Mouse (Mus musculus) heart, adult 9 months (tissue): ENCODE data around the gene Bmp10.
A peak's percentile ranks its signal among the peaks of the same experiment; 100 is the strongest.

Experiments
- DNase-seq, 2 experiments: peaks; one replicate each; pipeline ENCODE4 v3.0.0; 2022; ENCODE audit warnings: low spot score in 2 of 2

Gene Bmp10

DNA sequence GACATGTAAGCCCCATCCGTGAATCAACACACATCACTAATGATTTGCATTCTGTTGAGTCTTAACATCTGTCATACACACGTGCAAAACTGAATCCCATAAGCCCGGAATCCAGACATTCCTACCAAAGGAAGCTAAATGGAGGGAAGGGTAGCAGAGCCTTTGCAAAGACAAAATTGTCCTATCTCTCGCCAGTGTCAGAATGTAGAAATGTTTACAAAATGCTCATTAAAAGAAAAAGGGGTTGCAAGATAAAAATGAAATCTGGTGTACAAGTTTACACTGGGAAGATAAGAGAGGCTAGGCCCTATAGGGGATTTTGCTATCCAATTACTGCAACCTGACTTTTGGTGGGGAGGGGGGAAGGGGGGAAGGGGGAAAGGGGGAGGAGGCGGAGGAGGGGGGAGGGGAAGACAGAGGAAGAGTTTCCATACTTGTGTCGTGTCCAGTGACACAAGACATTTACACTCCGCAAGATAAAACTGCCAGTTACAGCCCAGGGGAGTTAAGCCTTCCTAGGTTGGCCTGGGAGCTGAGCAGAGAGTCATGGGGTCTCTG is at the start of gene Bmp10:
Bmp10 (plus strand) TSS at position 508 of the 558 bp plus-strand sequence.
- DNase-seq, result no peak

DNA sequence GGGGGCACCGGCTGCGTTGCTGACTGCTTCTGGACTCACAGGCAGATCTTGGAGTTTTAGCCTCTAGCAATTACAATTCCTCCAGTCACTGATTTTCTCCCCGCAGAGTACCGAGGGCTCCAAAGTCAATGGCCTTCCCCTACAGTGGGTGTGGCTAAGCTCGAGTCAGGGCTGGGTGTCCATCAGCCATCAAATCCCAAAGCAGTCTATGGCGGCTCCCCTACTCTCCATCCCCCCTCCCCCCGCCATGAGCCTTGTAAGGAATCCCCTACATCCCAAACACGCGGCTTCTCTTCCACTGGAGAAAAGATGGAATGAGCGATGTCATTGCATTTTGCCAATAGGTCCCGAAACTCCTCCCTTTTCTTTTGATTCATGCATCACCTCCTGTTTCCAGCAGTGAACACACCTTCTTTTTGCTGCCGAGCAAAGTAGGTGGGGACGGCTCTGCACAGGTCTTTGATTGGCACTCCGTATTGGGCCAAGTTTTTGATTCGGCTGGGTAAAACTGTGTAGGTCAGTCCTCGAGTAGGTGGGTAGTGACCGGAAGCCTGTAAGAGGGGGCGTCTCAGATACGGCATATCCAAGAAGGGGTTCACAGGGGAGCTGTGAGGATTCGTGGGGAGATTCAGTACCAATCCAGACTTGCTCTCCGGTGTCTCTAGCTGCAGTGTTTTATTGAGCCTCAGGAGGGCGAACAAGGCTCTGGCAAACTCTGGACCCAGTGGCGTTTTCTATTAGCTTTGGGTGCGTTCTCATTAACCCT is 44.7 kb upstream of the Bmp10 start:
- no peak for DNase-seq

DNA sequence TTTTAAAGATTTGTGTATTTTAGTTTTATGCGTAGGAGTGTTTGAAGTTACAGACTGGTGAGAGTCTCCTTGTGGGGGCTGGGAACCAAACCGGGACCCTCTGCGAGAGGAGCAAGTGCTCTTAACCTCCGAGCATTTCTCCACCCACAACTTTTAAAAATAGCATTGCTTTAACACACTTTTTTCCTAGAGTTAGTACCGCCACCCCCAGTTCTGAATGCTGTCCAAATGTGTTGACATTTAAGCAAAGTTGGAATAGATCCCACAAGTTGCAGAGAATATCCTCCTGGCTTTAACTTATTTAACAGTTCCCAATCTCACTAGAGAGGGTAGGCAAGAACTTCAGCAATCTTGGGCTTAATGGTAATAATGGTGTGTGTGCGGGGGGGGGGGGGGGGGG is 44.0 kb upstream of the Bmp10 start:
- DNase-seq, result no peak

DNA sequence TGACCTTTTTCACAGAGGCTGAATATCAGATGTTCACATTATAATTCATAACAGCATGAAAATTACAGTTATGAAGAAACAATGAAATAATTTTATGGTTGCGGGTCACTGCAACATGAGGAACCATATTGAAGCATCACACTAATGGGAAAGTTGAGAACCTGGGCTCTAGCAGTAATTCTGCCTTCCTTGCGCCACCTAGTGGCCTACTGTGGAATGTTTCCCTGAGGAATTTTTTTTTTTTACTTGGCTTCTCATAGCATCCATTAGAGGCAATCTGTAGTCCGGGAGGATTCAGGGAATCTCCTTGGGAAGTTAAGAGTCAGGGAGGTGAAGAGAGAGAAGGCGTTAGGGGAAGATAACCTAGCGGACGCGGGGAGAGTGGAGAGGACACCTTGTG is 42.6 kb upstream of the Bmp10 start:
- peak; percentile 13 to 57 for DNase-seq

DNA sequence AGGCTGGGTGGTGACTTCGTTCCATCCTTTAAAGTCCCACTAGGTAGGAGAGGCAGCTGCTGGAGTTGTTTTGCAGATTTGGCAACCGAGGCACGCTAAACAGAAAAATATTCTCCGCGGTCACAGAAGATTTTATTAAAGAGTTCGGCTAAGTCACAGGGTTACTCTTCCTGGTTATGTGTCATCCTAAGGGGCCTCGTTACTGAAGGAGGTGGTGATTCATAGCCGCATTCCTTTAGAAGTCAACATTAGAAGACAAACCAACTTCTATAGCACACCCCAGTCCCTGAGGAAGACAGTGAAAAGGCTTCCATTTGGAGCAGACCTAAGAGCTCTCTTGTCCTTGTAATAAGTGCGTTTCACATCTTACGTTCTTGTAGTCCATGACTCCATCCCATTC is 42.1 kb upstream of the Bmp10 start:
- DNase-seq, result no peak

DNA sequence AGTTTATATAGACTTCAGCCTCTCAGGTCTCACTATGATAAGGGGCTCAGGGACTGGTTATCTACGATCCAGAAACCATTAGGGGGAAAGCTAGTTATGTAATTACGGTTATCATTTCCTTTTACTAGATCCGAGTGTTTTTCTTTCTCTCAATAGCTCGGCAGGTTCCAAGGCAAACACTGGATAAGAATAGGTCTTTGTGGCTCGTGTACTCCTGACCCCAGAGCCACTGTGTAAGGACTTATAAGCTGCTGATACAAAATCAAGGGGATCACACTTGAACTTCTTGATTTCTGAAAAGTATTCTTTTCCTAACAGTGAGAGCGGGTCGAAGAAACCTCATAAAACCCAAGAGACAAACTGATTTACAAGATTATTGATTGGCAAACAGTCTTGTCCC is 39.9 kb upstream of the Bmp10 start, which contains the start of gene Gkn3:
Gkn3 (minus strand) TSS at position 59 of the 400 bp plus-strand sequence.
- DNase-seq, result no peak

DNA sequence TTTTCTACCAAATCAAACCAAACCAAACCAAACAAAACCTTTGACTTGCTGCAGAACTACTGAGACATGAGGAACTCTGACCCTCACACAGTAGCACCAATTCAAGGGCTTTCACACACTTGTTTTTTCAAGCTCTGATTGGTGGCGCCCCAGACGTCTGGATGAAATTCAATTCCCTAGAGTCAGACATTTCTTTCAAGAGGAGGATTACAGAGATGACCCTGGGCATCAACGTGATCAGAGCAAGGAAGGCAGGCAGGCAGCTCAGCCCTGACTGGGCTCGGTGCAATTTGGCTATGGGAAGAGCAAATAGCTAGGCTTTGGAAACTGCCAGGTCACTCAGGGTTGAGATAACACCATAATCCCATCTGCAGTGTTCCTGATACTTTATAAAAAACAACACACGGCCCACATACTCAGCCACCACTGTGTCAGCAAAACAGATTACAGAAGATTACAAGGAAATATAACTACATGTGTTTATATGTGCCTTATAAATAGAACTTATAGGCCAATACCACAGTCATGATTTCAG is 39.3 kb upstream of the Bmp10 start:
- DNase-seq, result no peak

DNA sequence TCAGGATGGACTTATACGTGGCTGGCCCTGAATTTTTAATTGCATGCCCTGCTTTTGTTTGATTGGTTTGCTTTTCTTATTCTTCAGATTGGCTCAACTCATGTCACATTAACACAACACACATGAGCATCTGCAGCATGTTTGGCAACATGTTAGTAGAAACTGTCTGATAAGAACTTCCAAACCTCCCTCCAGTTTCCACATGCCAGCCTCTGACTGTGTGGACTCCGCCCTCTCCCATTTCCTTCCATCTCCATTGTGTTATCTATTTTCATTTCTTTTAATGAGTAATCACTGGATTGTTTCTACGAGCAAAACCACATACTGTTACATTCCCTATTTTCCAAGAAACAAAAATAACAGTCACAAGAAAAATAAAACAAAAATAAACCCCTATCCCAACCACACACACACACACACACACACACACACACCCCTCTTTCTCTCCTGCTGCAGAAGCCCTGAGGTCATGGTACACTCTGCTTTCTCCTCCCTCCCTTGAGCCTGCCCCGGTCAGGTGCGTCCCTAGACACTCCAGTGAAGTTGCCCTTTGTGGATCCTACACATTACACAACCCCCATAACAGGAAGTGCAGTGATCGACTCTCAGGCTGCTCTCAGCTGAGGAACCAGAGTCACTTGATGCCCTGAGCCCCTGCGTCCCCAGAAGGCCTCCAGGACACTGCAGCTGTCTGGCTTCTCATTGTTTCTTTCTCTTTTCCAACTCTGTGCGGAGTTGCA is 35.2 kb upstream of the Bmp10 start:
- DNase-seq, result no peak

DNA sequence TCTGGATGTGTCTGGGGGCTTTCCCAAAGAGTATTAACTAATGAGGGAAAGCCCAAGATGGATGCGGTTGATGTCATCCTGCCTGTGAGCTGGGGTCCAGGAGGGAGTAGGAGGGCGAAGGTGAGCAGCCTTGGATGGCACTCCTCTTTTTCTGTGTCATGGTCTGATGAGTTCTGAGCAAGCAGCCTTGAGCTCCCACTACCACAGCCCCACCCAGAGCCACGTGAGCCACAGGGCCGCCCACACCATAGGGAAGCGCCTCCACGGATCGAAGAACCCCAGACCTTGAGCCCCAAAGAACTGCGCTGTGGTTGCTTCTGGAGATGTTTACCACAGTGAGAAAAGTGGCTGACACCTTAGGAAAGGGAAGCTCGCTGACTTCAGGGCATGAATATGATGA is 34.0 kb upstream of the Bmp10 start:
- no peak for DNase-seq

DNA sequence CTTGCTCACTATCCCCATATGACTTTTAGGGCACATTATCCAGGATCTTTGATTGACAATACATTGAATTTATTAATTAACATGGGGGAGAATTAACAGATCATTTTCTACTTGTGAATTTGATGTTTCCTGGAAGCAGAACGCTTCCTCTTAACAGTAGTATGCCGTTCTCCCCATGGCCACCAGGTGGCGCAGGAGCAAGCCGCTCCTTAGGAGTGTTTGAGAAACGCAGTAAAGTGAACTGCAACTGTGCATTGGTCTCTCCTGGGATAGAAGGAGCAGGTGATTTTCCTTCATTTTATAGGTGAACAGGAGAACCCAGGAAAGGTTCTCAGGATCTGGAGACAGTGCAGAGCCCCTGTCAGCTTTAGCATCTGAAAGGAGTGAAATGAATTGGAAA is 29.7 kb upstream of the Bmp10 start:
- peak in 1 of 2 experiments; percentile 43 for DNase-seq

DNA sequence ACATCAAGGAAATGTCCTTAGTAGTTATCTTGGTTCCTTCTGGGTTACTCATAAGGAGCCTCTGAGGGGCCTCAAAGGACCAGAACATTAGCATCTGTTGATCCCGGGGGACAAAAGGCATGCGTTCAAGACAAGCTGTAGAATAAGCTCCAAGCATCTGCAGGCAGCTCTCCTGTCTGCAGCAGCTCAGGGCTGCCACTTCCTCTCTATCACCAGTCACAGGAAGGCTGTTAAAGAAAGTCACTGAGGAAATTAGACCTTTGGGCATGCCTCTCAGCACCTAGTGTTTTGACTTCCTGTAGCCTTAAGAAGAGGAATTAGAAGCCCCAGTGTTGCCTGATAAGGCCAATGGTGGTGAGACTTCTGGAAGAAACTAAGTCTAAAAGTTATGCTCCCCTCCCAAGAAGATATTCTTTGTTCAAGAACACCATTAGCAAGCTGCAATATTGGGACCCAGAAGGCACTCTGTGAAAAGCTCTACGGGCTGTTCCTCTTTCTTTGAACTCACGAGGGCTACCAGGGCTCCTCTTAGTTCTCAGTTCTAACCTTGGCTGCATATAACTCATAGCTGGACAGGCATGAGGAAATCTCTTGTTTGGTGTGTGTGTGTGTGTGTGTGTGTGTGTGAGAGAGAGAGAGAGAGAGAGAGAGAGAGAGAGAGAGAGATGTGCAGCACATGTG is 28.8 kb upstream of the Bmp10 start:
- DNase-seq, result no peak

DNA sequence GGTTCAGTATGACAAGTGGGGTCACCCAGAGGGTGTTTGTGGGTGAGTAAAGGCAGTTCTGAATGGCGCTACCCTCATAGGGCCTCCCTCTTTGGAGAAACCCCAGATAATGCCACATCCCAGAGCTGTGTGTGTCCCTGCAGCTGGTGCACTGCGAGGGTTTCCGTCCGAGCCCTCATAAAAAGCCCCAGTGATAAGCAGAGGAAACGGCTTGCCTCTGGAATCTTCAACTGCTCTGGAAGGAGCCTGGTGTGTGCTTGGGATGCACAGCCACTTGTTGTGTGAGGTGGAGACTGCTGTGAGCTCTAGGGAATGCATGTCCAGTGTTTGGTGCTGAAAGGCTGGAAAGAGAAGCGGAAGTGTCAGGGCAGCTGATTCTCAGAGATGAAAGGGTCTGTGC is 27.3 kb upstream of the Bmp10 start:
- no peak for DNase-seq

DNA sequence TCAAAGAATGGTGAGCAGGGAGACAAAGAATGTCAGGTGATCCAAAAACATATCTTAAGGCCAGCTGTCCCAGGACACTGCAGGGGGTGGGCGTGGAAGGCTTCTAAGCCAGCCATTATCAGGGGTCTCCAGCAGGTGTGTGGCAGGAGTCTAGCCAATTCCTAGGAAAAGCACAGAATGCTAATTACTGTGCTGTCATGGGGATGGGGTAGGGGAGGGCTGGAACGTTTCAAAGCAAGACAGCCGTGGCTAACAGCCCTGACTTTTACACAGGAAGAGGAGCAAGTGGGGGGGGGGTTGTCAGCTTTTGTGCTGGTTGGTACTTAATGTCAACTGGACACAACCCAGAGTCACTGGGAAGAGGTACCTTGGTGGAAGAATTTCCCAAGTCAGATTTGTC is 16.8 kb upstream of the Bmp10 start:
- DNase-seq, result no peak

DNA sequence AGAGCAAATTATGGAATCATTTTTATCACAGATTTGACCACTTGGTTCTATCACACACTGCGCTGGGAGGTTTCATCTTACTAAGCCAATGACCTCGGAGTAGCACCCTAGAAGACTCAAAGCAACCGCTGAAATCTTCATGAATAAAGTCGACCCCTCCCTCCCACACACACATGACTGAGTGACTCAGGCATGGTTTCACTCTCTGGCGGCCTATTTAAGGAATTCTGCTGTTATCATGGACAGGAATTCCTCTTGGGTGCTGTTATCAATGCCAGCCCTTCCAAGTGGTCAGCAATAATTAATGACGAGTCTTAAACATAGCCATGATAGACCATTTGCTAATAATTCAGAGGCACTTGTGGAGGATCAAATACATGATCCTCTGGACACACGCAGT is 6.5 kb upstream of the Bmp10 start:
- DNase-seq, result no peak

DNA sequence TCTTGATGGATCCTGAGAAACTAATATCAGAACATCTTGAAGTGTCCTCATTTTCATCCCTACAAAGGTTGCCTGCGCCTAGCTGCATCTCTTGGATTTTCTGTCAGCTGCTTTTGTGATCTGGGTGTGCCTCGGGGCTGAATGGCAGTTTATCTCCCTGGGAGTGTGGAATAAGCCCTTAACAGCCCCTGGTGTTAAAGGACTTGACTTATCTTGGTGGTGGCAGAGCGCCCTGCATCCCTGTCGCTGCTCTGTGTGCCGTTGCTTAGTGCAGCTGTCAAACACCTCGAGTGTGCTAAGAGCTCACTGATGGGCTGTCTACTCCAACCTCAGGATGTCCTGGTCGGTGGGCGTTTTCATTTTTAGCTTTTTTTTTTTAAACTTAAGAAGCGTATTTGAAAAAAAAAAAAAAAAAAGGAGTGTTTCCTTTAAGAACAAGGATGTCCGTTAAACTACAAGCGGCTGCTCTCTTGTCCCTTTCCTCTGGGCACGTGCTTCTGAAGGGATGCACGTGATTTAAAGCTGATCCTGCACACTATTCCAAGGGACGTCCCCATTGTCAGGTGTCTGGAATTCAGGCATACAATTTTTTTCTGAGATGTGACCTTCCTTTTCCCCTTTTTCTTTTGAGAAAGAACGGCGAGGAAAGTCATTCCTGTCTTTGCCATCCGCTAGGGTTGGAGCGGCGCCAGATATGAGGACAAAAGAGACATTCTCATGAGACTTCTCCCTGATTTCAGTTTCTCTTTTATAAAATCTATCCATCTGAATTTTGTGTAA is 4.6 kb upstream of the Bmp10 start:
- DNase-seq, result peak; percentile 7 to 13

DNA sequence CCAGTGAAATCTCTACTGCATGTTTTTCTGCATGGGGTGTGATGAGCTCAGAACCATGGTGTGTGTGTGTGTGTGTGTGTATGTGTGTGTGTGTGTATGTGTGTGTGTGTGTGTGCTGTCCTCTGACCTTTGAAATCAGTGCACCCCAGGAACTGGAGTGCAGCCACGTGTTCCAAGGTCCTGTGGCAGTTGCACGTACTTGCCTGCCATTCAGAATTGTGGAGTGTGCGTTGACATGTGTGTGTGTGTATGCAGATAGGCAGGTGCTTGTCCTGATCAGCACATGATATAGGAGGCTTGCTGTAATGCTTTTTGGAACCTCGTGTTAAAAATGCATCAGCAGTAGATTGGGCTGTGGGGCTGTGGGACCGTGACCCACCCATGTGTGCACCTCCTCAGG is 1.8 kb upstream of the Bmp10 start:
- DNase-seq, result no peak

DNA sequence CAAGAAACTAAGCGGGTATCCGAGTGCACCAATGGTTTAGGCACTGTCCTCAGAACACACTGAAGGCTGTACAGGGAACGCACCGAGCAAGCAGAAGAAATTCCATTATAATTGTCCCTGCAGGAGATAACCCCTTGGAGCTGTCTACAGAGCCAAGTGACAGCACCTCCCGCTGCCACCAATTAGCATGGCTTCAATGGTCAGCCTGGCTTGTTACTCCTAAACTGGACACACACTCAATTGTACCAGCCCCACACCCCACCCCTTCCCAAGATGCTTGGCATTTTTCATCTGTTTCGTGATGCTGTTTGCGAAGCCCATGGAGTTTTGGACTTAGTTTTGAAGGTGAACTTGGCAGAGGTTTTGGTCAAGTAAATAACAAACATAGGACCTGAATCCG is 1.2 kb upstream of the Bmp10 start:
- no peak for DNase-seq

DNA sequence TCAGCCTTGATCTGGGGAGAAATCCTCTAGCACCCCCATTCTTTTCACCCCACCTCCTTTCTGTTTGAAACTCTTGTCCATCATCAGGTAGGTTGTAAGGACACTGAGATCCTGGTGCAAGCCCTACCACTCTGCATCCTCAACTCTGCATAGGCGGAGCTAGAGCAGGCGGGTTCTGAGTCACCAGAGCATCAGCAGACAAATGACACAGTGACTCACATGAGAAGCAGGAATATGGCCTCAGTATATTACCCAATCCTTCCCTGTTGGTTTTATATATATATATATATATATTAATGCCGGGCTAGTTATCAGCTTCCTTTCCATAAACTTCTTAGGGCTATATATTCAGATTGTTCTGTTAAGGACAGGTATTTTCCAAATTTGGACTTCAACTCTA is 7.0 kb downstream of the Bmp10 start:
- DNase-seq, result no peak

DNA sequence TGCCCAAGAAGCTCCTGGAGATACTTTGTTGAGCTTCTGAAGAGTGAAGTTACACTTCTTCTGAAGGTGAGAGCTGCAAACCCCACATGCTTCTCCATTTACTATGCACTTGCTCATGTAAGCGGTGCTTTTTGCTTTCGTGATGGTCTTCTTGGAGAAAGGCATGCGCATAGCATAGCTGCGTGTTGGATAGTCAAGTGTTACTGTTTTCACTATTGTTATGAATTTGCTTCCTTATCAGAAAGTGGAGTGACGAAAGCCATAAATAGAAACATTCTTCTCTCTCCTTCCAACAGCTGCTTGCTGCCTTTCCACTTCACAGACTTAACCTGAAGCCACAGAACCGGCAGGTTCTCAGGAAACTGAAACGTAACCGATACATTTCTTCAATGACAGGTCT is 8.0 kb downstream of the Bmp10 start:
- DNase-seq, result no peak

DNA sequence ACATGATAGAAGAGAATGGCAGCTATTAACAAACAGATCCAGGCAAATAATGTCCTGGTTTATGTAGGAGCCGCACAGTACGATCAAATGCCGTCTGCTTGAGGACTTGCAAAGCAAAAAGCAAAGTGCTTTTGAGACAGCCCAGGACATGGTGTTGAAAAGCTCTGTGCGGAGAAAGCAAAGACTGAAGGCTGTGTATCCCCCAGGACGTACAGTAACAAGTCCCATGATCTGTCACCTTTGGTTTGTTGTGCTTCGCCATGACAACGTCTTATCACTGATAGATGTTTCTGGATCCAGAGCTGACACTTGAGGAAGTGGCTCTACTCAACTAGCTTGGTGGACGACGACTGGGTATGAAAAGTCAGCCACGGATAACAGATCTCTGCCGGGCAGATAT is 14.5 kb downstream of the Bmp10 start:
- no peak for DNase-seq

DNA sequence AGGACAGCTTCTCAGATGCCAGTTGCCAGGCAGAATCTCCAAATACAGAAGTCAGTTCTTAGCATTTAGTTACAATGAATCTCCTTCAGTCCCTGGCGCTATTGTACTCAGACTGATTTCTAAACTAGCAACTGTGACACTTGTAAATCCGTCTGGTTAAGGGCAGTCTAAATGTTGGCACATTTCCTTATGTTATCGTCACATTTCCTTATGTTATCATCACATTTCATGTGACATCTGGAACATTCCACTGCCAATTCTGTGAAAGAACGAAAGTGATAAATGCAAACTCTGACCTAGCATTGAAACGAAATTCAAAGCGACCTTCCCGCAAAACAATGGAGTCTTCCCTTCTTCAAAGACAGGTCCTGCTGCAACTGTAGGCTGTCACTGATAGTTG is 16.4 kb downstream of the Bmp10 start:
- no peak for DNase-seq
